ENCODE assay signal across 14 mouse cellular contexts in the genomic region with DNA sequence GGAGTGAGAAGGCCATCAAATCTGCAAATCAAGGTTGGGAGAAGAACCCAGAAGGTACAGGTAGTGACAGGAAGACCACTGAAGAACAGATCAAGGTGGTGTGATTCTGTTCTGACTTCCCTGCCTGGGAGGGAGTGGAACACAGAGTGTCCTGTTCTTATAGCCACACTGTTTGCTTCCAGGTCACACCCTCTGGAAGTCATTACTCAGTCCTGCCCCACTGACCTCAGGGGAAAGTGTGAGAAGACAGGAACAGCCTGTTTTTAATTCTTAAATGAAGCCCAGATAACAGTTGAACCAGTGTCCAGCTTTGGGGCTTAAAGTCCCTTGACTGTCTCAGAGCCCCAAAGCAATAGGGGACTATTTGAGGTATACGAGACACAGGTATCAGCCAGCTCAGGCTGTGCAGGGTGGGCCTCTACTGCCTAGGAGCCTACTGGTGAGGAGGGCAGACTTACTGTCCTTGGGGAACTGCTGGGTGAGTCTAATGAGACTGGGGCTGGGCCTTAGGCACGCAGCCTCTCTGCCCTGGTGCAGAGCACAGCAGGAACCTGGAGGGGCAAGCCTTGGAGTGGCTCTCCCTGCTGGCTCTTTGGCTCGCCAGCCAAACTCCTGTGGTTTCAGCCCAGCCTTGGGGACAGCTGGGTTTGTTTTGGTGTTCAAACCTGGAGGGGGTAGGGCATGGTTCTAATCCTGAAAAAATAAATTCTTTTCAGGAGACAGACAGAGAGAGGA. TPM values are rescaled to one million over a fixed set of nuclear protein-coding genes. Genes with fewer than 3 reads are reported as not detected.
DNase-seq lines count a peak whose midpoint lies in the region; ATAC-seq and TF ChIP-seq lines count a peak whose summit lies in the region.
"Had no signal": no experiment of that assay in that cellular context is flagged by ENCODE, and none has a peak within 500 bp of the region (broad histone marks: within the 10 kb centered on the region; RNA-seq: fewer than 3 reads in every experiment).

No protein-coding gene starts in this region.

- H3K9ac ChIP-seq in intestine, postnatal 0 days (ENCODE audit: low read depth, low read length) = no peak overlapping the region
- H3K9ac ChIP-seq: limb, embryonic 13.5 days; neural tube, embryonic 15.5 days had no signal

- peak; percentile 8 to 29 for DNase-seq in cerebellum, postnatal 14 days
- DNase-seq in cerebellum, adult 11 months = no peak
- DNase-seq in ovary, adult 18-20 months (ENCODE audit: low spot score) = peak; percentile 61
- DNase-seq in ovary, postnatal 10 days (ENCODE audit: low spot score) = no peak
- peak; percentile 22 for DNase-seq in skeletal muscle tissue, adult 2 months (ENCODE audit: low read depth, low spot score)
- DNase-seq in thymus, postnatal 10 days (ENCODE audit: low spot score in 2 of 2) = no peak
- DNase-seq: cerebellum, adult 9-10 months had no signal

- no peaks in the 10 kb centered on the region for H3K4me1 ChIP-seq in intestine, postnatal 0 days (replicated peaks; ENCODE audit: control insufficient read depth, insufficient read depth, low read length)
- H3K4me1 ChIP-seq: neural tube, embryonic 15.5 days had no signal

- H3K9me3 ChIP-seq in intestine, postnatal 0 days (ENCODE audit: control insufficient read depth) = no peaks in the 10 kb centered on the region
- H3K9me3 ChIP-seq: limb, embryonic 13.5 days; neural tube, embryonic 15.5 days had no signal

- no peak overlapping the region for H3K27ac ChIP-seq in intestine, postnatal 0 days (ENCODE audit: low read depth, low read length)
- H3K27ac ChIP-seq: limb, embryonic 13.5 days; neural tube, embryonic 15.5 days had no signal

- ATAC-seq in hematopoietic stem cell, adult 5-6 weeks (replicated peaks in 1 of 2; ENCODE audit: insufficient read depth in 1 of 2, low FRiP score in 2 of 2, low TSS enrichment in 1 of 2, low read depth in 1 of 2, poor library complexity in 2 of 2, severe bottlenecking in 2 of 2) = peak; percentile 25 to 36; a peak in 1 of 4 replicates
- no peak for ATAC-seq in intestine, postnatal 0 days
- ATAC-seq: hindbrain, embryonic 16.5 days had no signal

- no peak for TF ChIP-seq CTCF in intestine, postnatal 0 days (IDR thresholded peaks at IDR 0.05; ENCODE audit: low read depth)

- no peak overlapping the region for H3K4me2 ChIP-seq in intestine, postnatal 0 days (replicated peaks; ENCODE audit: low read depth)
- H3K4me2 ChIP-seq: limb, embryonic 13.5 days; midbrain, embryonic 11.5 days; neural tube, embryonic 15.5 days had no signal

- H3K36me3 ChIP-seq in intestine, postnatal 0 days (ENCODE audit: control insufficient read depth, insufficient read depth) = no peaks in the 10 kb centered on the region
- H3K36me3 ChIP-seq: limb, embryonic 13.5 days; neural tube, embryonic 15.5 days had no signal

- WGBS in intestine, postnatal 0 days = 61% methylated on average over 3 of the region's 3 CpGs

- H3K27me3 ChIP-seq in intestine, postnatal 0 days (replicated peaks; ENCODE audit: control insufficient read depth, insufficient read depth, low read length) = no peaks in the 10 kb centered on the region
- H3K27me3 ChIP-seq: CH12.LX; limb, embryonic 13.5 days; neural tube, embryonic 15.5 days had no signal

- no peak overlapping the region for H3K4me3 ChIP-seq in intestine, postnatal 0 days (ENCODE audit: low read depth, low read length)
- H3K4me3 ChIP-seq: limb, embryonic 13.5 days; neural tube, embryonic 15.5 days had no signal

RNA-seq across cellular contexts. Expression of gene Adra1b, which starts 57.4 kb away (rescaled TPM):
- not detected in 2 replicates for total RNA-seq in hematopoietic stem cell, adult 5-6 weeks (2017)
- polyA plus RNA-seq in intestine, postnatal 0 days (2015; fragmentation: Nextera tagmentation; extraction: Ambion mirVana) = 0.16 and 0.27 TPM in 2 replicates
- total RNA-seq: CH12.LX had no signal

Comparison
In these comparisons a context has a peak if more than half of its experiments do, and no peak if none do; other contexts are left out.
1. DNase-seq: peak in cerebellum, postnatal 14 days (2 of 2), ovary, adult 18-20 months (single experiment) and skeletal muscle tissue, adult 2 months (single experiment); none in cerebellum, adult 11 months (single experiment), ovary, postnatal 10 days (single experiment) and thymus, postnatal 10 days (0 of 2).